Mouse (Mus musculus): ENCODE measurements around the gene Acsbg2.

Acsbg2 gene

DNA sequence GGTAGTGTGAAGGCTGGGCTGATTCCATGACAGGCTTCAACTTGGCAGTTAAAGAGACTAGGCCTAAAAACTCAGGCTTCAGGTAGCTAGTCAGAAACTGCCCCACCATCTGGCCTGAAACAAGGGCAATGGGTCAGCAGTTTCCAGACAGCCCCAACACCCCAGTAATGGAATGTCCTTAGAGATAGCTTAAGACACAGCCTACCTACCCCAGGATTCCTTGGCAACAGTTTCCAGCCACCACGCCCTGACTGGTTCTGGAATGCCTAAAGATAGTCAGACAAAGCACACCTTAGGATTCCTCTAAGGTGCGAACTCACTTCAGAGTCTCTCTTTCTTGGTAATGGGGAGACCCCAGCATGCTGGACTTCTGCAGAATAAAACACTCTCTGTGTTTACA is 51.9 kb downstream of the Acsbg2 start:
- no peak for DNase-seq (ENCODE audit: low spot score in 2 of 2)

DNA sequence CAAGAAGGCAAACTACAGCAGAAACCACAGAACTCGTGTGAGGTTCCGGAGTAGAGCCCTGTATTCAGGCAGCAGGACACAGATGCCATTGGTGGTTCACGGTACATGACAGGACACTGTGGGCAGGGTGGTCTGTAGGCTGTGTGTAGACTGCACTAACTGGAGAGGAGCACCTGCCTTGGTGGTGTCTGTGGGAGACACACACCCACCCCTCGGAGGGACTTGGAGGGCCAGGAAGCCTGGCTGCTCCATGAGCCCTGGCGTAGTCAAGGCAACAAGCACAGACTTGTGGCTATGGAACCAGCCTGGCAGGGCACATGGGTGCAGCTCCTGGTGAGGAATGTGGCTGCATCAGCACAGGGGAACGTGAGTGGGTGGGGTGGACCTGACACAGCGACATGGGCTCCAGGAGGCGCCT is 54.5 kb downstream of the Acsbg2 start:
- DNase-seq (ENCODE audit: low spot score in 2 of 2), result peak; percentile 67 to 71

DNA sequence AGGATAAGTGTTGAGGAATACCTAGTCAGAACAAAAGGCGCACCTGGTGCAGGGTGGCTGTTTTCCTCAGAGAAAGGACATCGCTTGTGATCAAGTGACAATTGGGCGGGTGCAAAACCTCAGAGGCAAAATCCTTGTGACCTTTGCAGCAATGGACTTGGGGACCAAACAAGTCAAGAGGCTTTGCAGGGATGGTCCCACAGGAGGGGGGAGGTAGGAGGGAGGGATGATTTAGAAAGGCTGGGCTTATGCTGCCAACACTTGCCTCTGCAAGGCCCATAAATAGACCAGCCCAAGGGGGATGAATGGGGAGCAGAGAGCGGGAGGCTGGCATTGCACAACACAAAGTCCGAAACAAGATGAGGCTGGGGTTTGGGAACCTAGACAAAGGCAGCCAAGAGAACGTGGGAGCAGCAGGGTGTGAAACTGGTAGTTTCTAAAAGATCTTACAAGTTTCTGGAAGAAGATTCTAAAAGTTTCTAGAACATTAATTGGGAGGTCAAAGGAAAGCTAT is 55.2 kb downstream of the Acsbg2 start:
- peak in 1 of 2 experiments; percentile 57 for DNase-seq (ENCODE audit: low spot score in 2 of 2)

DNA sequence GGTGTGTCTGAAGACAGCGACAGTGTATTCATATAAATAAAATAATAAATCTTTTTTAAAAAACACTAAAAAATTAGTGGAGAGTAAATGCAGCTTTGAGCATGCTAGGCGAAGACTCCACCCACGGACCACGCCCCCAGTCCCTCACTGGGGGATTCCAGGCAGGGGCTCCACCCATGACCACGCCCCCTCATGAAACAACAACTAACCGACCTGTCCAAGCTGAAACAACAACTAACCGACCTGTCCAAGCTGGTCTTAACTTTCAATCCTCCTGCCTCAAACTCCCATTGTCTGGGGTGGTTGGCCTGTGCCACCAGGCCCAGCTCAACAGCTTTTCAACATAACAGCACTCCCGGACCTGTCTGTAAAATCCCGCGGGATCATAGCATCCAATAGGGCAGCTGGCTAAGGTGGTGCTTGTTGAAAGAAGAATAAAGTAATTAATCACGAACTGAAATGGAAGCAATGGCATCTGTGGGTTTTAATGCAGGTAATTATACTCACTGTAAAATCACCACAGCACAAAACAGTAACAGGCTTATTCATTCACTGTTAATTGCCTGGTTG is 56.1 kb downstream of the Acsbg2 start:
- peak; percentile 36 to 59 for DNase-seq (ENCODE audit: low spot score in 2 of 2)

DNA sequence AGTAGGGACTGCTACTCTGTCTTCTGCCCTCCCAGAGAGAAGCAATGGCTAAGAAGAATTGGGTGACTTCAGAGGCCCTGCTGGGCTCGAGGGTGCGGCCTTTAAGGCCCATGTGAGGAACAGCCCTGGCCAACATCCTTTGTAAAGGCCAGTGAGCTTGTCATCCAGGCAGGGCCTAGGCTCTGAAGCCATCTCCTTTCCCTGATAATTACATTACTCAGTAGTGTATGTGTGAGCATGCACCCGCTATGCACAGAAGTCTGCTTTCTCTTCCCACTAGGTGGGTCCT is 59.2 kb downstream of the Acsbg2 start:
- no peak for DNase-seq (ENCODE audit: low spot score in 2 of 2)

DNA sequence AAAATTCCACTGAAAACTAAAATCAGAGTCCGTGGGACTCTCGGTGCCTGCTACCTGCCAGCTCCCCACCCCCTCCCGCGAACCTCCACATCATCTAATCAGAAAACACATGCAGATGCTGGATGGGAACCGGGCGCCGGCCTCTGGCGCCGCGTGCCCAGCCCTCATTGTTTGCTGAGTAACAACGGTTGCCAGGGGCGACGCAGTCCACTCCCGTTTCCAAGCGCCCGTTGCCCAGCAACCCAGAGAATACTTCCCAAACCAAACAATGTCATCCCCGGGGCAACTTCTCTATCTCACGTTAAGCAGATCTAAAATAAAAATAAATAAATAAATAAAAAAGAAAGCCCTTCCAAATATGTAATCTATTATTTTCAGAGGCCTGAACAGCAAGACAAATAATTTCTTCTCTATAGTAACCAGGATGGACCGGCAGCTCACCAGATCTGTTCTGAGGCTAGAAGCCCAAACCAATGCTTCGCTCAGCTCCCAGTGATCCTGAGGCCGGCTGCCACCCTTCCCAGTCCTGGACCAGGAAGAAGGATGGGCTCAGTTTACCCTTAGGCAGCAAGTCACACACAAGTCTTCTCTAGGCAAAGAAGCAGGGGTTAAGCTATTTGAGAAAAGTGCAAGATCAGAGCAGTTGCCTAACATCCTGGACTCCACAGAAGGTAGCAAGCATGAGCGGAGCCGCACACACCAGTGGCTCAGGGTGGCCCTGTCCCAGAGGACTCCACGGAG is 59.8 kb downstream of the Acsbg2 start:
- peak; percentile 73 to 87 for DNase-seq (ENCODE audit: low spot score in 2 of 2)

DNA sequence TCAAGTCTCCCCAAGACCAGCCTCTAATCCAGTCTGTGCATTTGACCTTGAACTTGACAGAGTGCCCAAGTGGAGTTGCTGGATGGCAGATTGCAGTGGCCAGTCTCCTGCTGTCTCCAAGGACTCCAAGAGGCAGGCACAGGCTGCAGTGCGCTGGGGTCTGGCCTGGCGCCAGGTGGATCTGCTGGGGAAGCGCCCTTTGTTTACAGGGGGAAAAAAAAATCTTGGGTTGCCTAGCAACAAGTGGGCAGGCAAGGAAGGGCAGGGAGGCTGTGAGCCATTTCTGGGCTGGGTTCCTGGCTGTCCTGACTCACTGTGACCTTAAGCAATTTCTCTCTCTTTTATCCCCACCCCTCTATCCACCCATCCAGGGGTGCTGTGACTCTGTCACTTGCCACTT is 64.0 kb downstream of the Acsbg2 start:
- peak; percentile 79 to 90 for DNase-seq (ENCODE audit: low spot score in 2 of 2)

DNA sequence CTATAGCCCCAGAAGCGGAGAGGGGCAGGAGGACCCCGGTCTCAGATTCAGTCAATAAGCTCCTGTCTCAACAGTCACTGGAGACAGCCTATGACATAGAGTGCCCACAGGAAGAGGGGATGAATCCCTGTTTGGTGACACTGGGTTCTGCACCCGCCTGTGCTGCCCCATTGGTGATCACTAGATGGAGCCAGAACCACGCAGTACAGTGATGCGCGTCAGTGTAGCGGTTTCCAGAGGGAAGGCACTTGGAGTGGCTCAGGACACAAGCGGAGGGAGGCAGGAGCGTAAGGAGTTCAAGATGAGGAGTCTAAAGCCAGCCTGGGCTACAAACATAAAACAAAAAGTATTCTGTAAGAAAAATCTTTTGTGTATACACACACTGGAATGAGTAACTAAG is 65.7 kb downstream of the Acsbg2 start:
- peak; percentile 71 to 75 for DNase-seq (ENCODE audit: low spot score in 2 of 2)

DNA sequence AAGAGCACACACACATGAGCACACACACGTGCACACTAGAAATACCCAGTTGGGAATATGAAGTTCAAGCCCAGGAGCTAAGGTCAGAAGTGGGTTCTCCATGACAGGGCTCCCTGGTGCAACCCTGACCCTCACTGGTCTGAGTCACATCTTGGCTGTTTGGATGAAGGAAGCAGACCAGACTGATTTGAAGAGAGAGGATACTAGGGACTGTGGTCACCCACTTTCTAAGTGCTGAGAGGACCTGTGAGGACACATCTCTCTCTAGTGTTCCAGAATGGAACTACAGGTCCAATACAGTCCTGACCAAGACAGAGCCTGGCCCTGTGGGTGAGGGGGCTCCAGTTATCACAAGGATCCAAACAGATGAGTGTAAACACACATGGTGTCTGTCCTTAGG is 68.5 kb downstream of the Acsbg2 start:
- no peak for DNase-seq (ENCODE audit: low spot score in 2 of 2)

DNA sequence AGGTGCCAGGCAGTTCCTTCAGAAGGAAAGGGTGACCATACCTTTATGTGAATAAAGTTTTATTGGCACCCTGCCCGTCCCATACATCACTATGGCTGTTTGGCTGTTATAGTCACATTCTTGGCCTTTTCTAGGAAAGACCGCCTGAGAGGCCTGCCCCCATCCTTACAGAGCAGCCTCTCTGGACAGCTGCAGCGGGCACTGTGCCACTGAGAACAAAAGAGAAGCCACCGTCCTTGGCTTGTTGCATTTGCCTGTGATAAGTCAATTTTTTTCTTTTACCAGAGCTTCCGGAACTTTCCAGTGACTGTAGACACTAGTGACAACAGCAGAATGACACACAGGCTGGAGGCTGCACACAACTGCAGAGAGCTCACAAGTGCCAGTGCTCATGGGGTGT is 69.3 kb downstream of the Acsbg2 start:
- no peak for DNase-seq (ENCODE audit: low spot score in 2 of 2)

DNA sequence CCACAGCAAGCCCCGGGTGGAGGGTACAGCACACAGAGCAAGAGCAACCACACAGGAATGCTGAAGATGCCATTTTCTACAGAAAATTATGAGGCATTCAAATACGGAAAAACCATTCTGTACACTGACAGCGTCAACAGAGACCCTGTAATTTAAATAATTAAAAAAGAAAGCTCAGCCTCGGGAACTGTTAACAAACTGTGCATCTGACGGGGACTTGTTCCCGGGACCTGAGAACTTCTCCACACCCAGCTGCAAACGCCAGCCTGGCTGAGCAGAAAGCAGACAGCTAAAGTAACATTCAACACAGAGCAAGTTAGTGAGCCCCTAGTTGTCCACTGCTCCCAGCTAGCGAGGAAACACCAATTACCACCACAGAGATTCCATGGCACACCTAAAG is 72.2 kb downstream of the Acsbg2 start:
- DNase-seq (ENCODE audit: low spot score in 2 of 2), result no peak

DNA sequence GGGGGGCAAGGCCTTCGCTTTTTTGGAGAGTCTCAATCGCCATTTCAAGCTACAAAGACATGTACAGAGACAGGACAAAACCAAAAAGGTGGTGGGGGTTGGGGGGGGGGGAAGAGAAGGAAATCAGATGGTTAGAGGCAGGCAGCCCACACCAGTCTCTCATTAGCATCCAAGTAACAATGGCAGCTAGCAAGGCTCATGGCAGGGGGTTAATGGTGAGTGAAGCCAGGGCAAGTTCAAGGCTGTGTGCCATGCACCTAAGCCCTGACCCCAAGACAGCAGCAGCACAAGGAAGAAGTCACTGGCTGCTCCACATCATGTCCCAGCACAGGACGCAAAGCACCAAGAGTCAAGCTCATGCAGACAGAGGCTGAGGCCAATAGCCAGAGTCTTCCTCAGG is 75.0 kb downstream of the Acsbg2 start:
- DNase-seq (ENCODE audit: low spot score in 2 of 2), result no peak

DNA sequence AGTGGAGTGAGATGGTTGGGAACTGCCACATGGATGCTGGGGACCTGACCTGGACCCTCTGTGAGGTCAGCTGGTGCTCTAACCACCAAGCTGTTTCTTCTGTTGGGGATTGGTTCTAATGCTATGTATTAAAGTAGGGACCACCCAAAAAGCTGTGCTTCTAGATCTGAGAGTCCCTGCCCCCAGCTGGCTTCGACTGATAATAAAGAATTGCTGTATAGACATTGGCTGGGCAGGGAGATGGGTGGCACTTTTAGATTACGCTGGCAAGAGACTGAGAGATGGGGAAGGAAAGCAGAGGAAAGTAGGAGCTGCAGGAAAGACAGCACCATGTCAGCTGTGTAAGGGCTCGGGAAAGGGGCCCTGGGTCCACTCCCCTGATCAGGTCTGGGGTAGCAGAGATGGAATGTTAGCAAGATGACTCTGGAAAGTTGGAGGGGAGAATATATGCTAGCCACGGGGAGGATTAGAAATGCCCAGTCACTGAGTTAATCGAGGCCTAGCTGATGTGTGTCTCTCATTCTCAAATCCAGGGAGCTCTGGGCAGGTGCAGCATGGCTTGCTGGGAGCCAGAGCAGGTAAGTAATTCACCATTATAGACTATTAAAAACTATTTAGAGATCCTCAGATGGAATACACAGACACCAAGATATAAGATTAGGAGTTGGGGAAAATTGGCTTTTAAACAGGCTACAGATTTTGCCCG is 80.5 kb downstream of the Acsbg2 start:
- DNase-seq (ENCODE audit: low spot score in 2 of 2), result no peak
